Mouse (Mus musculus) 416B (cell line): ENCODE results near the gene Ddx46.
"Not testable (repeated sequence)": the region's sequence is repeated elsewhere in the genome, so short reads cannot be mapped to it uniquely, and the experiment has no call there.

Experiments
- DNase-seq: peaks from one replicate; pipeline ENCODE4 v3.0.0; 2011; ENCODE audit warnings: low read depth

Ddx46 gene

GRCm38 (mm10) chr13:55636185-55636983 lies 1.6 kb downstream of the Ddx46 start:
- no peak for DNase-seq

GRCm38 (mm10) chr13:55640480-55640879 lies 5.7 kb downstream of the Ddx46 start:
- DNase-seq: peak; percentile 81

DNA sequence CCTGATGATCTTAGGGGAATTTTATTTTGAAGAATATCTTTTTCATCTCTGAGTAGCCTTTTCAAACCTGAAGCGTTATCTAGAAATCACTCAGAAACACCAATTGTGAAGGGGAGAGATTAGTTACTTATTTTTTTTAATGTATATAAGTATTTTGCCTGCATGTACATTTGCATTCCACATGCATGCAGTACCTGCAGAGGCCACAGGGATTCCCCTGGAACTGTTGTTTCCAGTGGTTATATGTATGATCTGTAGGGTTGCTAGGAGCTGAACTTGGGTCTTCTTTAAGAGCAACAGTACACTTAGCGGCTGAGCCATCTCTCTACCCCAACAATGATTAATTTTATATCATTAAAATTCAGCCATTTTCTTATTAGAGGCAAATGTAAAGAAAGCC lies 9.7 kb downstream of the Ddx46 start:
- DNase-seq: peak; percentile 71

DNA sequence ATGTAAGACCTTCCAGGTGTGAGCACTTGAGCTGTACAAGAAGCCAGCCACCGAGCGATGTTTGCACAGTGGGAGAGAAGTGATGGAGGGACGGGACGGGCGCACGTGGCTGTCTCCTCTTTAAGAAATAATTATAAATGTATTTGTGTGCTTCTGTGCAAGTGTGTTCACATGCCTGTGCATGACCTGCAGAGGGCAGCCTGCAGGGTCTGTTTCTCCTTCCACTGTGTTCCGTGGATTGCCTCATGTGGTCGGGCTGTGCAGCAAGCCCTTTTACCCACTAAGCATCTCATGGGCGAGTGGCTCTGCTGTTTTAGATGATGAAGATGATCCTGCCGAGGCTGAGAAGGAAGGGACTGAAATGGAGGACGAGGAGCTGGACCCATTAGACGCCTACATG lies 15.3 kb downstream of the Ddx46 start:
- peak; percentile 34 for DNase-seq

GRCm38 (mm10) chr13:55650980-55651379 lies 16.2 kb downstream of the Ddx46 start:
- DNase-seq: no peak

GRCm38 (mm10) chr13:55668550-55668949 lies 33.7 kb downstream of the Ddx46 start:
- peak; percentile 64 for DNase-seq

DNA sequence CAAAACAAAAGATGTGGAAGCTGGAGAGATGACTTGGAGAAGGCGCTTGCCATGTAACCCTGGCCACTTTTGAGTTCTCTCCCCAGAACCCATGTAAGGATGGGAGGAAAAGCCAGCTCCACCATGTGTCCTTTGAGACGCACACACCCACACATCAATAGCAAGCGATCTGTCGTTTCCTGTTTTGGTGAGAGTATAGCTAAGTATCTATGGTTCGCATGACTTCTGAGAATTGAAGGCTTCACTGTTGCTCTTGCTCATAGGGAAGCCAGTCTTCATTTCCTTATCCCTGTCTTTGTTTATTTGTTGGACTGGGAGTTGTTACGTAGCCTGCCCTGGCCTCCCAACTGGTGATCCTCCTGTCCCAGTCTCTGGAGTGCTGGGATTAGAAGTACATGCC lies 37.9 kb downstream of the Ddx46 start:
- no peak for DNase-seq

GRCm38 (mm10) chr13:55677364-55677763 lies 42.5 kb downstream of the Ddx46 start:
- no peak for DNase-seq

DNA sequence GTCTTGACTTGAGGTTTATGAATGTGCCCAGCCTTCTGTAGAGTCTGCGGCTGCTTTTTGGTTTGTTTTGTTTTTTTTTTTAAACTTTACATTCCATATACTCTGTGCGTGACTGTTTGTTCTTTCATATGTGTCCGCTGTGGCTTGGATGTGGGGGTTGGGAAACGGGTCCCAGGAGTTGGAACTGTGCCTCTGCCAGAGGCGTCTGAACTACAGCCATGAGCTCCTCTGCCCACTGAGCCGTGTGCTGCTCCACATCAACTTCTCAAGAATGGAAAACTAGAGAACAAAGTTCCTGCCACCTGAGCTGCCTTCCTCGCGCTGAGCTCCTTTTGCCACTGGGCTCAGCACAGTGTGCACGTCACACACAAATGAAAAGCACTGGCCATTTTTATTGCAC lies 47.4 kb downstream of the Ddx46 start:
- no peak for DNase-seq

GRCm38 (mm10) chr13:55683581-55683980 lies 48.8 kb downstream of the Ddx46 start:
- DNase-seq: no peak

GRCm38 (mm10) chr13:55686107-55686633 lies 51.3 kb downstream of the Ddx46 start:
- DNase-seq: no peak

GRCm38 (mm10) chr13:55687927-55688602 lies 53.2 kb downstream of the Ddx46 start:
- no peak for DNase-seq

- DNase-seq: peak; percentile 93
Measured at GRCm38 (mm10) chr13:55692535-55693242, 57.9 kb downstream of the Ddx46 start, which contains the start of gene B230219D22Rik. TSS of gene B230219D22Rik (plus strand) at chr13:55693124.

DNA sequence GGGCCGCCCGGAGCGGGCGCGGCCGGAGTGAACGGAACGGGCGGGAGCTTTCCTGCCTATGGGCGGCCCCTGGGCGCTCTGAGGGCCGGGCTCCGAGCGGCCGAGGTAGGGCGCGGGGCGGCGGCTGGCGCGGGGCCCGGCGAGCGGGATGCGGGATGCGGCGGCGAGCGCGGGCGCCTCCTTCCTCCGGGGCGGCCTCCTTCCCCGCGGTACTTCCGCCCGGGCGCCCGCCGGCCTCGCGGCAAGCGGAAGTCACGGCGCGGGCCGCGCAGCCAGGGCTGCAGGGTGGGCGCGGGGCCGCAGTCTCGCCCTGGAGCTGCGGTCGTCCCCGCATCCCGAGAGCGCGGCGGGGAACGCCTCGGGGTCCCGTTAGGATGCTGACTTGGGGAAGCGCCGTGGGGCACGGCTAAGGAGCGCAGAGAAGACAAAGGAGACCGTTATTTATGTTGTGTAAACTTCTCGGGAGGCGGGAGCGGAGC lies 58.5 kb downstream of the Ddx46 start:
- DNase-seq: peak; percentile 46

DNA sequence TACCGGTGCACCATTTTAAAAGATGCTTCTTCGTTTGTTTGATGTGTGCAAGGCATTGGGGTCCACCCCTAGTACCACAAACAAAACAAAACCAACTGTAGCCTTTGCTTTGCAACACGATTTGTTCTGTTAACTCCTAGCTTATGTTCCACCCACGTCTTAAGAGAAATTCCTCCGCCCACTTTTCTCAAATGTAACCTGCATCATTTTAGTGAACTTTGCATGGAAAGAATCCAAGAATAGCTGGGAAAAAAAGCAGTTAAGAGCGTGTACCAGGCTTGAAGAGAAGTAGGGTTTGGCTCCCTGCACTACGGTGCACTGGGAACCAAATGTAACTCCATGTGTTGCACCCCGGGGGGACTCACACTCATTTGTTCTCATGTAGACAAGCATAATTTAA lies 59.3 kb downstream of the Ddx46 start:
- peak; percentile 44 for DNase-seq

DNA sequence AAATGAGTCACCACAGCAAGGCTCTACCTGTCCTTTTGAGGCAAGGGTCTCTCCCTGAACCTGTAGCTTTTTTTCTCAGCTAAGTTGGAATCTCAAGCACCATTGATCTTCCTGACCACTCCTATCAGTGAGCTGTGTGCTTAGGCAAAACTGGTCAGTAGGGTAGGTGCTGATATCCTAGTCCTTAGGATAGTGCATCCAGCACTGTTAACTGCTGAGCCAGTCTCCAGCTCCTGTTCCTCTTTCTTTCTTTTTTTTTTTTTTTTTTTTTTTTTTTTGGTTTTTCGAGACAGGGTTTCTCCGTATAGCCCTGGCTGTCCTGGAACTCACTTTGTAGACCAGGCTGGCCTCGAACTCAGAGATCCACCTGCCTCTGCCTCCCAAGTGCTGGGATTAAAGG lies 61.2 kb downstream of the Ddx46 start:
- DNase-seq: not testable (repeated sequence)

GRCm38 (mm10) chr13:55704301-55704700 lies 69.5 kb downstream of the Ddx46 start:
- DNase-seq: peak; percentile 80

GRCm38 (mm10) chr13:55712846-55713245 lies 78.0 kb downstream of the Ddx46 start:
- peak; percentile 51 for DNase-seq

- DNase-seq: peak; percentile 83
Measured at GRCm38 (mm10) chr13:55714501-55715166, 79.8 kb downstream of the Ddx46 start, which contains the start of gene Txndc15. TSS of gene Txndc15 (plus strand) at chr13:55714650.

DNA sequence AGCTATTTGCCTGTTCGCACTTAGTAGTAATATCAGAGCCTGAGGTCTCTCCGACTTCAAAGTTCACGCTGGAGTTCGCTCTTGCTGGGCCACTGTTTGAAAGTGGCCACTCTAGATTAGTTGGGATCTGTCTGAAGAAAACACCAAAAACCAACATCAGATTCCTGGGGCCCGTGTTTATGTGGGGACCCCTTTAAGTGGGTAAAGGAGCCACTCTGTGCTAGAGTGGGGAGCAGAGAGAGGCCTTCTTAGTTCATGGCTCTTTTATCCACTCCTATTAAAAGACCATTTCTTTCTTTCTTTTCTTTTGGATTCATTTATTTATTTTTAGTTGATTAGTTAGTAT lies 80.3 kb downstream of the Ddx46 start:
- peak; percentile 51 for DNase-seq

DNA sequence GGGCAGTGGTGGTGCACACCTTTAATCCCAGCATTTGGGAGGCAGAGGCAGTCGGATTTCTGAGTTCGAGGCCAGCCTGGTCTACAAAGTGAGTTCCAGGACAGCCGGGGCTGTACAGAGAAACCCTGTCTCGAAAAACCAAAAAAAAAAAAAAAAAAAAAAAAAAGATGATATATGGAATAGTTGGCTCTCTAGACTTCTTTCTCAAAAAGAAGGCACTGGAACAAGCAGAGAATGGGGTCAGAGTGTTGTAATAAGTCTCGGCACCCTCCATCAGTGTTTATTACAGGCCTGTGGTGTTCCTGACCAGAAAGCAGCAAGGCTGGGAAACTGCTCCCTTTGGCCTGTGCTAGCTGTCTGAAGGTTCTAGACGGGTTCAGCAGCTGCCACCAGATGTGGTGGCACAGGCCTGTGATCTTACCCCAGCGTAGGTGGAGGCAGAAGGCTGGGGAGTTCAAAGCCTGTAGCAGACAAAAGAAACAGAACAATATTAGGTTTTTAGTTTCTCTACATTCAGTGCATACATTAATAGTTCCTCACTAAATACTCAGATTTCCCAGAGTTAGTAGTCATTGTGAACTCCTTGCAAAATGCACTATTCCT lies 81.2 kb downstream of the Ddx46 start:
- DNase-seq: no peak
